Mouse (Mus musculus): ENCODE results near the gene Nme8.

- TF ChIP-seq CTCF (IDR thresholded peaks at IDR 0.05; ENCODE audit: low read depth, low read length) (no peak), POLR2A (IDR thresholded peaks at IDR 0.05; ENCODE audit: extremely low read depth, insufficient read depth, low read length) (no peak)
Measured at GRCm38 (mm10) chr13:19626473-19626872, 71.1 kb downstream of the Nme8 start.

Measured in liver, adult 2 months (tissue).